Mouse (Mus musculus) layer of hippocampus, postnatal 10 days (tissue): ENCODE results near the gene Camk2b. TPM values are rescaled to one million over a fixed set of nuclear protein-coding genes. Genes with fewer than 3 reads are reported as not detected.
A peak's percentile ranks its signal among the peaks of the same experiment; 100 is the strongest.
"Not testable (repeated sequence)": the region's sequence is repeated elsewhere in the genome, so short reads cannot be mapped to it uniquely, and the experiment has no call there.

Source experiments
- DNase-seq, 2 experiments: peaks; one replicate each; pipeline ENCODE4 v3.0.0; 2021; ENCODE audit warnings: low spot score in 2 of 2
- total RNA-seq, 2 experiments: library from RNA; stranded (reverse); gene quantifications; 2 replicates each; pipeline ENCODE4 v1.2.3; 2021

The Camk2b gene
- total RNA-seq, 2 experiments from 2014 or later, result 808 to 852 TPM

DNA sequence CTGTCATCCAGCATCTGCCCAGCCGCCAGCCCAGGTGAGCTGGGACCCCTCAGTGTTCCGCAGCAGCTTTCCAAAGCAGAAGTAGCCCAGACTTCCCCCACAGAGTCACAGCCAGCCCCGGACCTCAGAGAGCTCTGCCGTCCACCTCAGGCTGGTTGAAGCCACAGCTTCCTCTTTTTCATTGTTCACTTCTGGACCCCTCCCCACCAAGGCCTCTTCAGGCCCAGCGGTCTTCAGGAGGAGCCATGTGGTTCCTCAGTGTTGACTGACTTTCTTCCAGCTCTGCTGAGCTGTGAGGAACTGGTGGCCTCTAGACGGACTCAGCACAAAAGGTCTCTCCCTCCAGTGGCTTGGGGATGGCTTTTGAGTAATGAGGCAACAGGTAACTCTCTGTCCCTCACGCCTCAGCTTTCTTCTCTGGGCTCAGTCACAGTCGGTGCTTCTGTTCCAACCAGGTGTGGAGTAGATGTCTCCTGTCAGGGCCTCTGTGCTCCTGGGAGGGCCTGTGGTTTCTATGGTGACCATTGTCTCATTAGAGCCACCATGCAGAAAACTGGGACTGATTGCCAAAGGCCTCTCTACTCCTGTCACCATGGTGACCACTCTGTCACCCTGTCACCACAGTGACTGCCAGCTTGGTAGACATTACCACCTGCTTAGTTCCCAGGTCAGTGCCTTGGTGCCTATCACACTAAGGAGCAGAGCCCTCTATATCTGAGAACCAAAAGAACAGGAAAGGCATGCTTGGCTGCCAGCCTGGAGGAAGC lies 116.4 kb downstream of the Camk2b start, which contains the start of gene Gck:
Gene Gck, minus strand, starts transcription at position 496 of the 767 bp plus-strand sequence.
- DNase-seq, result no peak

DNA sequence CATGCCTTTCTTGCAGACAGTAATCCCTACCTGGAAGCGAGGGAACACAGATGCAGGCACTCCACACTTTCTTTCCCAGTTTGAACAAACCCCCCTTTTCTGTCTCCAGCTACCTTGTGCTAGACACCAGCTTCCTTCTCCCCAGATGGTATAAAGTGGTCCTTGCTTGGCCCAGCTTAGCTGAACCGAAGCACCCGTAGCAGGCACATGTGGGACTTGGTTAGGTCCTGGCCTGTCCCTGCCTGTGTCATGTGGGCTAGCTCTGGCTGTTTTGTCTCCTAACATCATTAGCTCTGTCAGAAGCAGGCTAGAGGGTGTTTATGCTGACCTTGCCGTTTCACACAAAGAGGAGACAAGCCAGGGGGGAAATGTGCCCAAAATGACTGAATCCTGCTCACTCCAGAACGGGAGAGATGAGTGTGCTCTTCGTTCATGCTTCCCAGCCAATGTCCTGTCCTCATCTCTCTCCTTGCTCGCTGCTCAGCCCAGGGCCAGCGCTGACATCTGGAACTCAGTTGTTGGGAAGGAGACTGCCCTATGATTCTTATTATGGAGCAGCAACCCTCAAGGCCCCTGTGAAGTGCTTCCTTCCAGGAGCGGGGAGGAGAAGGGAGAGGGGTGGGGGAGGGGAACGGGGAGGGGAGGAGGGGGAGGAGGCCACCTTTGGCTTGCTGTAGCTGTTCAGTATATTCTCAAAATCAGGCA lies 117.5 kb downstream of the Camk2b start:
- DNase-seq, result no peak

DNA sequence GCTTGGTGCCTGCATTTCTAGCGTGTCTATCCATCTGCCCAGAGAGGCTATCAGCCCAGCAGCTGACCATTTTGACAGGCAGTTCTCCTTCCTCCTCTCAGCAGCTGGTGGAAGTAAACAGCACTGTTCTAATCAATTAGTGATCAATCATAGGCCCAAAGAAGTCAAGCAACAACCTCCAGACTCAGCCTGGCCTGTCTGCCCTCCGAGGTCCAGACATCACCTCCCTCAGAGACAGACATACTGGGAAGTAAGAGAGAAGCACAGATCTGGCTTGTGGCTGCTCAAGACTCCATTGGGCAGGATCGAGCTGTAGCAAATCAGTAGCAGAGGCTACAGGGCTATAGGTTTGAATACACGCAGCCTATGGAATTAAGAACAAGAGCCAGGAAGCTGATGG lies 118.4 kb downstream of the Camk2b start:
- no peak for DNase-seq

DNA sequence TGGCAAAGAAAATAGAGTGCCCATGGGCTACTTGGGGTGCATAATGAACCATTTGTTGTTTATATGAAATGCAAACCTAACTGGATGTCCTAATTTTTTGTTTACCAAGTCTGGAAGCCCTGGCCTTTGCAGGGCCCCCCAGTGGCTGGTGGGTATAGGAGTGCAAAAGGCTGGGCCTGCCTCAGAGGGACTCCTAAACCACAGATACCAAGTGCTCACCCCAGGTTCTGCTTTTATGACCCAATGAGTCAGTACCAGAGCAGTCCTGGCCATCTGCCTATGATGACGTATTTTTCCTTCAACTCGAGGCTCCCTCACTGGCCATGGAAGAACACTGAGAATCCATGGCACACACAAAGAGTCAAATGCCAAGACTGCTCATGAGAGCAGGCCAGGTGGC lies 121.1 kb downstream of the Camk2b start:
- no peak for DNase-seq

DNA sequence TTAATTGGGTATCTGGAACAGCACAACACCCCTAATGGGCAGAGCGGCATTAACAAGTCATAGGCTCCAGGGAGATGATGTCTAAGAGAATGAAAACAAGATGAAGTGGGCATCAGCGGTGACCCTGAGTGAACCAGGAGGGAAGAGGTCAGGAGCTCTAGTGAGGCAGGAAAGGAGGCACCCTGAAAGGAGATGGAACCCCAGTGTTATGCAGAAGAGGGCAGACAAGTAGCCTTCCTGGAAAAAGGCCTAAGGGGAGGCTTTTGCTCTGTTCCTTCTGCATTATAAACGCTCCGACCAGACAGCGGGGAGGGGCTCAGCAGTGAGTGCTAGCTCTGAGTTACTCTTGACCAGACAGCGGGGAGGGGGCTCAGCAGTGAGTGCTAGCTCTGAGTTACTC lies 123.2 kb downstream of the Camk2b start:
- no peak for DNase-seq

DNA sequence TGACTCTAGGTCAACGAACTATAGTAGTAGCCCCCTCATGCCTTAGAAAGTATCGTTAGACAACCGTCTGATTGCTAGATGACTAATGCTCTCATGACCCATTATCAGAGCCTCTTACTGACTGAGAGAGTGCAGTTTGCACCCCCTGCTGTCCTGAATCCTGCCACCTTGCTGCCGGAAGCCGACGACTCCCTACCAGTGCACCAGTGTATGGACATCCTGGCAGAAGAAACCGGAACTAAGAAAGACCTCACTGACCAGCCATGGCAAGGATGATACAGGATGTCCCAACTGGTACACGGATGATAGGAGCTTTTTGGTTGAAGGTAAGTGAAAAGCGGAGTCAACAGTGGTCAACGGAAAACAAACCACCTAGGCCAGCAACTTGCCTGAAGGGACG lies 131.6 kb downstream of the Camk2b start:
- not testable (repeated sequence) for DNase-seq

DNA sequence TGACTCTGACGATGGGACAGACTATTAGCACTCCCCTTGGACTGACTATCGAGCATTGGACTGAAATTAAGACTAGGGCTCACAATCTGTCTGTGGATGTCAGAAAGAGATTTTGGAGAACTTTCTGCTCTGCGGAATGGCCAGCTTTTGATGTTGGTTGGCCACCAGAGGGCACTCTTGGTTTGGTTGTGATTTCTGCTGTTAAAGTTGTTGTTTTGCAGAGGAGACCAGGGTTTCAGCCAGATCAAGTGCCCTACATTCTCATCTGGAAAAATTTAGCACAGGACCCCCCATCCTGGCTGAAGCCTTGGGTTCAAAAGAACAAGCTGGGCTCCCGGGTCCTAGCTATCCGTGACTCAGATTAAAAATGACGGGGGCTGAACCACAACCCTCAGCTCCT lies 134.2 kb downstream of the Camk2b start:
- peak; percentile 48 to 49 for DNase-seq

DNA sequence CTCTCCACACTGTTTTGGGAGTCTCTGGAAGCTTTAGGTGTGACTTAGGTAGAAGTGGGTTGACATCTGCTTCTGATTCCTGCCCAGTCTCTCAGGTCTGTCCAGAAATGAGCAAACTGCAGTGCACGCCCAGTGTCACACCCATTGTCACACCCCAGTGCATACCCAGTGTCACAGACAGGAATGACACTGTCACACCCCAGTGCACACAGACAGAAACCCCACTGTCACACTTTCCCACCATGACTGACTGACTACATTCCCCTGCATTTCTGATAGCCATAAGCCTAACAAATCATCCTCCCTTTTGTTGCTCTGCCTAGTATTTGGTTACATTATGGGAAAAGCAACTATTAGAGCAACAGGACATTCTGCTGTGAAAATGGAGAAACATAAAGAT lies 135.6 kb downstream of the Camk2b start:
- DNase-seq, result no peak

DNA sequence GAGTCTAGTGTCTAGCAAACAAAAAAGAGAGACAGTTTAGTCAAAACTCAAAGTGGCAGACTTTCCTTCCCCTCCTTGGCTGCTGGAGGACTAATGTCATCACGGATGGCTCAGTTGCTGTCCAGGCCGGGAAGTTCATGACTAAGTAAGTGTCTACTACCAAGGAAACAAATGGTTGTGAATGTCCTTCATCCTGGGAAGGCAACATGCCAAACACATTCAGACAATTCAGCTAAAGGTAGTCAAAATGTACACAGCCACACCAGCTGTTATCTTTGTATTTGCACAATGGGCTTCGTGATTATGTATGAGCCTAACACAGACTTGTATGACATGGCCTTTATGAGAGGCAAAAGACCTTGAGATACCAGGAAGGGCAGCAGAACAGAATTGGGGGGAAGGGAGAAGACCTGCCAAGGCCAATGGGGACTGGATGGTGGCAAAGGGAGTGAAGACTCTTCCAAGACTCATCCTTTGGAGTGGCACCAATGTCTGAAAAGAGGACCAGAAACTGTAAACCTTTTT lies 139.4 kb downstream of the Camk2b start:
- no peak for DNase-seq

DNA sequence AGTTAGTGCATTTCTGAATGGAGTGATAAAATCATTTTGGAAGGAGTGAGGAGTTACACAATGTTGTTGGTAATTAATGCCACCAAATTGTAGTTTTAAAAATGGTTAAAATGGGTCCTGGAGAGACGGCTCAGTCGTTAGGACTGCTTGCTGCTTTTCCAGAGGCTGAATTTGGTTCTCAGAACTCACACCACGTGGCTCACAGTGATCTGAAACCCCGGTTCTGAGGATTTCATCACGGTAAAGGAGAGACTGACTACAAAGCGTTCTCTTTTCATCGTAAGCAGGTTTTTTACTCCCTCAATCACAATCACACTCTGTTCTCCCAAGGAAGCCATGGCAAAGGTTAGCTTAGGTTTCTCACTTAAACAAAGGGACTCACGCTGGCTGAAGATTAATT lies 141.5 kb downstream of the Camk2b start:
- DNase-seq, result no peak

DNA sequence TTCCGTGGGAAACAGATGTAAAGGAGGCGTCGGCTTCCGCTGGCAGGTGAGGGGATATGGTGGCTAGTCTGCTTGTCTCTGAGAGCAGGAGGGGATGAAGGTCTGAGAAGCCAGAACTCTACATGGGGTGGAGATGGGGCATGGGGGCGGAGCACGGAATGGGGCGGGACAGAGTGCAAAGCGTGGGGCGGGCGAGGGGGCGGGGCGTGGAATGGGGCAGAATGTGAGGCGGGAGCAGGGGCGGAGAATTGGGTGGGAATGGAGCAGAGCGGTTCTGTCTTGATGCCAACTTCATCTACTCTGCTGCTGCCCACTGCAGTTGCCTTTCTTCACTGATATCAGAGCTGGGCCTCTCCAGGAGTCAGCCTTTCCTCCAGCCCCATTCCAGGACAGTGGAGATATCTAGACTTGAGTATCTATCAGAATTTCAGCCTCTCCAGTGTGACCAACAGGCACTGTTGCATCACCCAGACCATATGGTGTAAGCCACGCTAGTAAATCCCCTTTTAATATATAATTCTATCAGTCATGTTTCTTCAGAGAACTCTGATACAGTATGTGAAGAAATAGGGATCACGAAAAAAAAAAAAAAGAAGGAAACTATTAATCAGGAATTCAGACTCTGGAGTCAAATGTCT lies 145.7 kb downstream of the Camk2b start:
- DNase-seq, result no peak

Other genes with a start within 250 kb of the Camk2b start
- gene Polm, start 228.3 kb downstream of the Camk2b start, total RNA-seq, result 10 to 100 TPM in 1 of 2 experiments, 1 to 10 TPM in 1; 9.4 to 13.2 TPM
- gene Aebp1, start 204.4 kb downstream of the Camk2b start, total RNA-seq, result 10 to 100 TPM; 13.0 to 16.0 TPM
- gene Pold2, start 188.1 kb downstream of the Camk2b start, total RNA-seq, result 10 to 100 TPM; 21.5 to 32.3 TPM
- not detected for gene Myl7, start 167.6 kb downstream of the Camk2b start, total RNA-seq
- gene Gck, start 116.3 kb downstream of the Camk2b start, total RNA-seq, result 1 to 10 TPM; 3.5 to 3.9 TPM
- gene Ykt6, start 110.7 kb downstream of the Camk2b start, total RNA-seq, result 100 to 1,000 TPM; 108 TPM
- not detected for gene A730071L15Rik, start 133.7 kb upstream of the Camk2b start, total RNA-seq
- 100 to 1,000 TPM; 114 to 118 TPM for gene Nudcd3, start 134.1 kb upstream of the Camk2b start, total RNA-seq
- gene Npc1l1, start 163.8 kb upstream of the Camk2b start, total RNA-seq, result under 1 TPM; 0.13 to 0.25 TPM
- 10 to 100 TPM; 48.8 to 50.9 TPM for gene Ddx56, start 201.4 kb upstream of the Camk2b start, total RNA-seq
- gene Tmed4, start 208.5 kb upstream of the Camk2b start, total RNA-seq, result 10 to 100 TPM; 67.6 to 73.7 TPM
- gene Ogdh, start 225.3 kb upstream of the Camk2b start, total RNA-seq, result 100 to 1,000 TPM; 218 to 231 TPM